Mouse (Mus musculus): Measurements from ENCODE around the gene Ntmt1.

Ntmt1 gene

GRCm38 (mm10) chr2:30784078-30784994 is 23.3 kb upstream of the Ntmt1 start:
- DNase-seq (ENCODE audit: low spot score): peak; percentile 44

GRCm38 (mm10) chr2:30787466-30787865 is 20.2 kb upstream of the Ntmt1 start:
- DNase-seq (ENCODE audit: low spot score): no peak

GRCm38 (mm10) chr2:30792061-30792460 is 15.6 kb upstream of the Ntmt1 start:
- DNase-seq (ENCODE audit: low spot score): no peak

GRCm38 (mm10) chr2:30794179-30795108 is 13.2 kb upstream of the Ntmt1 start:
- peak; percentile 94 for DNase-seq (ENCODE audit: low spot score)

GRCm38 (mm10) chr2:30795271-30795888 is 12.2 kb upstream of the Ntmt1 start:
- DNase-seq (ENCODE audit: low spot score): no peak

- DNase-seq (ENCODE audit: low spot score): no peak
Observed at GRCm38 (mm10) chr2:30795889-30796275, 11.7 kb upstream of the Ntmt1 start.

- peak; percentile 83 for DNase-seq (ENCODE audit: low spot score)
Observed at GRCm38 (mm10) chr2:30796382-30796781, 11.2 kb upstream of the Ntmt1 start.

GRCm38 (mm10) chr2:30799456-30799855 is 8.2 kb upstream of the Ntmt1 start:
- no peak for DNase-seq (ENCODE audit: low spot score)

- DNase-seq (ENCODE audit: low spot score): no peak
Observed at GRCm38 (mm10) chr2:30800671-30801066, 7.0 kb upstream of the Ntmt1 start.

GRCm38 (mm10) chr2:30801067-30801852 is 6.4 kb upstream of the Ntmt1 start:
- DNase-seq (ENCODE audit: low spot score): no peak

GRCm38 (mm10) chr2:30803604-30804003 is 4.0 kb upstream of the Ntmt1 start, which contains the start of gene 1700001O22Rik:
Gene 1700001O22Rik, minus strand, starts transcription at chr2:30803661.
- no peak for DNase-seq (ENCODE audit: low spot score)

- DNase-seq (ENCODE audit: low spot score): no peak
Observed at GRCm38 (mm10) chr2:30805983-30806382, 1.6 kb upstream of the Ntmt1 start.

- no peak for DNase-seq (ENCODE audit: low spot score)
Observed at GRCm38 (mm10) chr2:30807147-30807647, 429 bp upstream of the Ntmt1 start.

GRCm38 (mm10) chr2:30808296-30808655 is 650 bp downstream of the Ntmt1 start:
- no peak for DNase-seq (ENCODE audit: low spot score)

- no peak for DNase-seq (ENCODE audit: low spot score)
Observed at GRCm38 (mm10) chr2:30809503-30809902, 1.9 kb downstream of the Ntmt1 start.

GRCm38 (mm10) chr2:30810573-30810972 is 2.9 kb downstream of the Ntmt1 start:
- no peak for DNase-seq (ENCODE audit: low spot score)

GRCm38 (mm10) chr2:30816383-30816782 is 8.8 kb downstream of the Ntmt1 start:
- no peak for DNase-seq (ENCODE audit: low spot score)

GRCm38 (mm10) chr2:30819873-30820272 is 12.2 kb downstream of the Ntmt1 start:
- no peak for DNase-seq (ENCODE audit: low spot score)

- DNase-seq (ENCODE audit: low spot score): no peak
Observed at GRCm38 (mm10) chr2:30821073-30821472, 13.4 kb downstream of the Ntmt1 start.

- no peak for DNase-seq (ENCODE audit: low spot score)
Observed at GRCm38 (mm10) chr2:30822460-30822859, 14.8 kb downstream of the Ntmt1 start.

Data from lung, postnatal 25 days (tissue).